Mouse (Mus musculus) embryo, embryonic 9.5 days (tissue): ENCODE measurements around the gene Gm9376.

Source experiments
- DNase-seq: peaks from one replicate; pipeline ENCODE4 v3.0.0-alpha.2; 2017; ENCODE audit errors: extremely low spot score

Gene Gm9376

GRCm38 (mm10) chr14:118266660-118267059 is at the start of gene Gm9376:
Gene Gm9376, plus strand, starts transcription at chr14:118266960.
- no peak for DNase-seq

GRCm38 (mm10) chr14:118220885-118221284 is 45.9 kb upstream of the Gm9376 start:
- DNase-seq, result no peak

- peak; percentile 37 for DNase-seq
These were observed 41.6 kb upstream of the Gm9376 start for GRCm38 (mm10) chr14:118225061-118225743.

GRCm38 (mm10) chr14:118225911-118226310 is 40.8 kb upstream of the Gm9376 start:
- DNase-seq, result peak; percentile 57

- DNase-seq, result peak; percentile 64
These were observed 40.1 kb upstream of the Gm9376 start for GRCm38 (mm10) chr14:118226471-118227155.

- peak; percentile 54 for DNase-seq
These were observed 34.3 kb upstream of the Gm9376 start for GRCm38 (mm10) chr14:118232381-118232970.

GRCm38 (mm10) chr14:118233786-118234540 is 32.8 kb upstream of the Gm9376 start:
- peak; percentile 64 for DNase-seq

- DNase-seq, result no peak
These were observed 32.1 kb upstream of the Gm9376 start for GRCm38 (mm10) chr14:118234541-118235210.

- no peak for DNase-seq
These were observed 31.3 kb upstream of the Gm9376 start for GRCm38 (mm10) chr14:118235361-118235972.

- DNase-seq, result peak; percentile 85
These were observed 30.5 kb upstream of the Gm9376 start for GRCm38 (mm10) chr14:118235973-118236885.

GRCm38 (mm10) chr14:118236886-118237289 is 29.9 kb upstream of the Gm9376 start, which contains the start of gene Sox21:
Gene Sox21, minus strand, starts transcription at chr14:118237030.
- DNase-seq, result no peak

GRCm38 (mm10) chr14:118237786-118238185 is 29.0 kb upstream of the Gm9376 start:
- peak; percentile 15 for DNase-seq

GRCm38 (mm10) chr14:118239351-118239750 is 27.4 kb upstream of the Gm9376 start:
- no peak for DNase-seq

GRCm38 (mm10) chr14:118241416-118241815 is 25.3 kb upstream of the Gm9376 start:
- no peak for DNase-seq

- no peak for DNase-seq
These were observed 13.4 kb upstream of the Gm9376 start for GRCm38 (mm10) chr14:118253381-118253780.

- no peak for DNase-seq
These were observed 2.1 kb downstream of the Gm9376 start for GRCm38 (mm10) chr14:118268849-118269248.

GRCm38 (mm10) chr14:118272594-118273555 is 6.1 kb downstream of the Gm9376 start:
- DNase-seq, result no peak

GRCm38 (mm10) chr14:118277704-118278498 is 11.1 kb downstream of the Gm9376 start:
- DNase-seq, result no peak
